Comparison of ENCODE assay signal across 9 mouse cellular contexts in genomic region chr12:74055336-74055931, GRCm38 (mm10). TPM values are rescaled to one million over a fixed set of nuclear protein-coding genes. Genes with fewer than 3 reads are reported as not detected.
DNase-seq lines count a peak whose midpoint lies in the region; ATAC-seq and TF ChIP-seq lines count a peak whose summit lies in the region.
"Had no signal": no experiment of that assay in that cellular context is flagged by ENCODE, and none has a peak within 500 bp of the region (broad histone marks: within the 10 kb centered on the region; RNA-seq: fewer than 3 reads in every experiment).

No protein-coding gene starts in this region.

- H3K4me3 ChIP-seq in liver, embryonic 11.5 days (ENCODE audit: low read depth, low read length): no peak overlapping the region
- no peak overlapping the region for H3K4me3 ChIP-seq in small intestine, adult 2 months (ENCODE audit: low read depth, low read length)
- H3K4me3 ChIP-seq: myocyte had no signal

- no peaks in the 10 kb centered on the region for H3K27me3 ChIP-seq in liver, embryonic 11.5 days (replicated peaks; ENCODE audit: control insufficient read depth, insufficient read depth, low read length)
- H3K27me3 ChIP-seq in small intestine, adult 2 months (ENCODE audit: control insufficient read depth, insufficient read depth, low read length): no peaks in the 10 kb centered on the region

- H3K9me3 ChIP-seq in liver, embryonic 11.5 days (ENCODE audit: control insufficient read depth, low read length): no peaks in the 10 kb centered on the region

- DNase-seq in liver: peak; percentile 49
- no peak for DNase-seq in liver, embryonic 11.5 days (ENCODE audit: low spot score)
- peak; percentile 4 for DNase-seq in cerebellum, adult 9-10 months
- peak; percentile 77 to 95 for DNase-seq in frontal cortex, adult 2 months (ENCODE audit: extremely low spot score in 1 of 2, low spot score in 1 of 2)
- DNase-seq in layer of hippocampus, adult 18-20 months (ENCODE audit: low spot score in 2 of 2): peak; percentile 89 to 94
- peak; percentile 51 for DNase-seq in lung, postnatal 36 days
- no peak for DNase-seq in spleen, adult 18-20 months

- WGBS in liver, embryonic 11.5 days: 60% methylated on average over 12 of the region's 12 CpGs
- WGBS in small intestine, adult 2 months: 47% methylated on average over 12 of the region's 12 CpGs

- H3K36me3 ChIP-seq in liver, embryonic 11.5 days (ENCODE audit: control insufficient read depth, insufficient read depth, low read length): no peaks in the 10 kb centered on the region
- no peaks in the 10 kb centered on the region for H3K36me3 ChIP-seq in small intestine, adult 2 months (ENCODE audit: control insufficient read depth, insufficient read depth, low read length)

- H3K4me2 ChIP-seq in liver, embryonic 11.5 days: no peak overlapping the region

- H3K9ac ChIP-seq in liver, embryonic 11.5 days (ENCODE audit: low read depth, low read length): no peak overlapping the region

- no peak for ATAC-seq in liver, embryonic 11.5 days (replicated peaks; ENCODE audit: low FRiP score)

- no peak overlapping the region for H3K27ac ChIP-seq in liver, embryonic 11.5 days (ENCODE audit: low read depth, low read length)
- H3K27ac ChIP-seq in small intestine, adult 2 months (ENCODE audit: insufficient read depth, low read depth, low read length): no peak overlapping the region

- H3K4me1 ChIP-seq in liver, embryonic 11.5 days (replicated peaks; ENCODE audit: control insufficient read depth, insufficient read depth, low read length): no peaks in the 10 kb centered on the region
- H3K4me1 ChIP-seq in small intestine, adult 2 months (ENCODE audit: control insufficient read depth, insufficient read depth, insufficient read length, low read length): no peaks in the 10 kb centered on the region

- no peak for TF ChIP-seq POLR2A in small intestine, adult 2 months (IDR thresholded peaks at IDR 0.05; ENCODE audit: low read depth, low read length)

- TF ChIP-seq CTCF in small intestine, adult 2 months (IDR thresholded peaks at IDR 0.05; ENCODE audit: extremely low read depth, insufficient read length, insufficient replicate concordance, low read depth, low read length): peak; percentile 61; the same call in 1 of the 2 replicates

RNA-seq across cellular contexts. Expression of gene Syt16, which starts 58.0 kb away (rescaled TPM):
- 0.27 and 0.53 TPM in 2 replicates for polyA plus RNA-seq in liver, embryonic 11.5 days (2014; fragmentation: Nextera tagmentation; extraction: Ambion mirVana)
- 41.0 and 49.2 TPM in 2 replicates for polyA plus RNA-seq in frontal cortex, adult 2 months (2012; rRNA removed)
- total RNA-seq in layer of hippocampus, adult 18-20 months (2021): 10 to 100 TPM; 52.5 to 58.8 TPM
- 0.95 TPM in 1 of 2 replicates, not detected in the other for polyA plus RNA-seq in small intestine, adult 2 months (2012; rRNA removed)
- polyA plus RNA-seq: myocyte had no signal

Comparison
In these comparisons a context has a peak if more than half of its experiments do, and no peak if none do; other contexts are left out.
1. DNase-seq: peak in liver (single experiment), cerebellum, adult 9-10 months (single experiment), frontal cortex, adult 2 months (2 of 2), layer of hippocampus, adult 18-20 months (2 of 2) and lung, postnatal 36 days (single experiment); none in liver, embryonic 11.5 days (single experiment) and spleen, adult 18-20 months (0 of 2).
2. RNA of gene Syt16, which starts 58.0 kb away (polyA plus RNA-seq): 41.0 to 49.2 TPM in frontal cortex, adult 2 months; 0.27 to 0.53 TPM in liver, embryonic 11.5 days and 0.95 TPM in small intestine, adult 2 months; every median in the first group is over 10 times any median in the second.